Mouse (Mus musculus) brain, embryonic 14.5 days (tissue): ENCODE data around the gene AW011738.

ENCODE experiments used
- CTCF ChIP-seq: fragments of 200-500 bp; IDR thresholded peaks from 2 replicates; pipeline ENCODE4 v1.5.1; 2012; ENCODE audit warnings: inconsistent platforms, mild to moderate bottlenecking, moderate library complexity, borderline replicate concordance; ENCODE audit not compliant: insufficient read depth, insufficient read length; ENCODE audit errors: extremely low read depth
- POLR2A ChIP-seq: fragments of 200-500 bp; IDR thresholded peaks from 2 replicates; pipeline ENCODE4 v1.6.1; 2012; ENCODE audit warnings: mild to moderate bottlenecking, inconsistent platforms, borderline replicate concordance; ENCODE audit not compliant: poor library complexity, insufficient read depth, insufficient read length, severe bottlenecking; ENCODE audit errors: extremely low read depth

DNA sequence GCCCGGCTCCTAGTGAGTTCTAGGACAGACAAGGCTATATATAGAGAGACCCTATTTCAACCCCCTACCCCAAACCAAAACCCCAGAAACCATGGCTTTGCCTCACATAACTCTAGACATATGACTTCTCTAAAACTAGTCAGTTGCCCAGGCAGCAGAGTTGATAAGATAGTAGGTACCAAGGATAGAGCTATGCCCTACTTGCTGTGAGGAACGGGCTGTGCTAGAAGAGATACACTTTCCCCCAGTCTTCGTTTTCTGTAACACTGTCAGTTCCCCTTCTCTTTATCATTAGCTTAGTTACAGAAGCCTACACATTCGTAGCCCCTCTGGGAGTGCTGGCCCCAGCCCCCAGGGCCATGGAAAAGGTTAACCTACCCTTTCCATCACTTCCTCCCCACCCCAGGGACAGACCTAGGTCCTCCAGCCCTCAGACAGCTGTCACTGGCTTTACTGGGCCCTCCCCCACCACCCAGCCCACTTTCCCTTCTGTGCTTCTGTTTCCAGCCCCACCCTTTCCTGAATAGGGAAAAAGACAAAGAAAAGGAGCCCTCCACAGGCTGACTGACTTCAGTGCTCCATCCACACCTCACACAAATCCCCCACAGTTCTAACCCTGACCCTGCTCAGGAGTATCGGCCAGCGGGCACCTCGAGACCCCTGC, 18.7 kb upstream of the AW011738 start:
- TF ChIP-seq POLR2A = no peak
- TF ChIP-seq CTCF = no peak
